Mouse (Mus musculus) spleen, postnatal 36 days (tissue): ENCODE results near the gene Smoc2.

Source experiments
- DNase-seq, 2 experiments: peaks; one replicate each; pipeline ENCODE4 v3.0.0; 2022; ENCODE audit warnings: low spot score in 2 of 2, mixed read lengths in 1 of 2

The Smoc2 gene

GRCm38 (mm10) chr17:14407874-14408273 is 128.6 kb downstream of the Smoc2 start:
- DNase-seq = no peak

- DNase-seq = no peak
Observed at GRCm38 (mm10) chr17:14412460-14412859, 133.2 kb downstream of the Smoc2 start.

GRCm38 (mm10) chr17:14414511-14414910 is 135.2 kb downstream of the Smoc2 start:
- no peak for DNase-seq

GRCm38 (mm10) chr17:14420460-14421046 is 141.2 kb downstream of the Smoc2 start:
- no peak for DNase-seq

GRCm38 (mm10) chr17:14426481-14426880 is 147.2 kb downstream of the Smoc2 start:
- no peak for DNase-seq

- no peak for DNase-seq
Observed at GRCm38 (mm10) chr17:14434717-14435116, 155.4 kb downstream of the Smoc2 start.

GRCm38 (mm10) chr17:14445611-14446010 is 166.3 kb downstream of the Smoc2 start:
- no peak for DNase-seq

GRCm38 (mm10) chr17:14447275-14447674 is 168.0 kb downstream of the Smoc2 start:
- DNase-seq = no peak
